Mouse (Mus musculus) hindbrain, embryonic 11.5 days (tissue): ENCODE measurements around the gene Tex9. TPM values are rescaled to one million over a fixed set of nuclear protein-coding genes. Genes with fewer than 3 reads are reported as not detected.
"Not testable (repeated sequence)": the region's sequence is repeated elsewhere in the genome, so short reads cannot be mapped to it uniquely, and the experiment has no call there.

Source experiments
- ATAC-seq: fragments of 200-750 bp; cut with Nextera tagmentation; 2 replicates; pipeline ENCODE4 v1.8.0; 2017; ENCODE audit warnings: mild to moderate bottlenecking, moderate TSS enrichment, moderate library complexity; ENCODE audit not compliant: low FRiP score
- DNase-seq: peaks from one replicate; pipeline ENCODE4 v3.0.0-alpha.2; 2015; ENCODE audit warnings: low spot score
- H3K27ac ChIP-seq: fragments of 300-500 bp; sonication (generic); 2 replicates; pipeline ENCODE4 v1.5.1; 2014; ENCODE audit warnings: mild to moderate bottlenecking, low read depth, low read length
- H3K27me3 ChIP-seq: fragments of 300-500 bp; sonication (generic); 2 replicates; pipeline ENCODE4 v1.6.1; 2014; ENCODE audit warnings: mild to moderate bottlenecking, low read length, moderate library complexity, mixed read lengths; ENCODE audit not compliant: control insufficient read depth, insufficient read depth
- H3K36me3 ChIP-seq: fragments of 300-500 bp; sonication (generic); 2 replicates; pipeline ENCODE4 v1.6.1; 2014; ENCODE audit warnings: mild to moderate bottlenecking, low read length, moderate library complexity, mixed read lengths; ENCODE audit not compliant: control insufficient read depth, insufficient read depth
- H3K4me1 ChIP-seq: fragments of 300-500 bp; sonication (generic); replicated peaks from 2 replicates; pipeline ENCODE4 v1.6.1; 2014; ENCODE audit warnings: low read length, mixed read lengths; ENCODE audit not compliant: control insufficient read depth, insufficient read depth
- H3K4me2 ChIP-seq: fragments of 300-500 bp; sonication (generic); replicated peaks from 2 replicates; pipeline ENCODE4 v1.6.1; 2014; ENCODE audit warnings: mild to moderate bottlenecking, low read depth, low read length
- H3K4me3 ChIP-seq: fragments of 300-500 bp; sonication (generic); 2 replicates; pipeline ENCODE4 v1.5.1; 2014; ENCODE audit warnings: low read depth, low read length
- H3K9ac ChIP-seq: fragments of 300-500 bp; sonication (generic); 2 replicates; pipeline ENCODE4 v1.6.1; 2014; ENCODE audit warnings: low read depth, low read length
- H3K9me3 ChIP-seq: fragments of 300-500 bp; sonication (generic); 2 replicates; pipeline ENCODE4 v1.6.1; 2016; ENCODE audit warnings: low read length; ENCODE audit not compliant: control insufficient read depth
- WGBS: fragments of 180-500 bp; shearing (Covaris S2); extraction: QIAGEN DNeasy Blood & Tissue Kit; methylation state at CpG from one replicate; pipeline ENCODE4 v1.1.7; 2014; 5-methylcytosine and 5-hydroxymethylcytosine counted together
- polyA plus RNA-seq: library from polyadenylated mRNA; unstranded; fragments of >200 nt; fragmentation: Nextera tagmentation; extraction: Ambion mirVana; gene quantifications from 2 replicates; pipeline ENCODE4 v1.2.1, GENCODE M21; 2014

Gene Tex9
- polyA plus RNA-seq, 1 experiment from 2014 or later, result 75.3 TPM

DNA sequence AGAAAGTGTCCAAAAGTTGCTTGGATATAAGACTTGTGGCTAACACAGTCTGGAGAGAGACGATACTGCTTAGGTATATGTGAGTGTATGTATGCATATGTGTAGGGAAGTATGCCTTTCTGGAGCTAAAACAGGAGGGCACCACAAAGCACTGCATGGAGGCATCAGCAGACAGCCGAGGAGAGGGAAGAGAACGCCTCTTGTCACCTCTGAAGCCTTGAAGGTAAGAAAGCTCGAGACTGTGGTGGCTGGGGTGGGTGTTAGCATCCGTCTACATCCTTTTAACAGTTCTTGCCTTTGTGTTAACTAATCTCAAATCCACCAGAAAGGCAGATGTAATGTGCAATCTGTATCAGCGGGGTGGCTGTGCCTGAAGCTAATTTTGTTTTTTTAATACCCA, 88.6 kb downstream of the Tex9 start:
- DNase-seq, result no peak
- no peak overlapping the region for H3K27ac ChIP-seq
- ATAC-seq, result no peak
- H3K9me3 ChIP-seq, result no peaks in the 10 kb centered on the region
- no peak overlapping the region for H3K4me2 ChIP-seq
- 79% methylated on average over 6 of the region's 6 CpGs for WGBS
- no peaks in the 10 kb centered on the region for H3K4me1 ChIP-seq
- H3K27me3 ChIP-seq, result no peaks in the 10 kb centered on the region
- no peak overlapping the region for H3K4me3 ChIP-seq
- H3K9ac ChIP-seq, result no peak overlapping the region
- H3K36me3 ChIP-seq, result no peaks in the 10 kb centered on the region

DNA sequence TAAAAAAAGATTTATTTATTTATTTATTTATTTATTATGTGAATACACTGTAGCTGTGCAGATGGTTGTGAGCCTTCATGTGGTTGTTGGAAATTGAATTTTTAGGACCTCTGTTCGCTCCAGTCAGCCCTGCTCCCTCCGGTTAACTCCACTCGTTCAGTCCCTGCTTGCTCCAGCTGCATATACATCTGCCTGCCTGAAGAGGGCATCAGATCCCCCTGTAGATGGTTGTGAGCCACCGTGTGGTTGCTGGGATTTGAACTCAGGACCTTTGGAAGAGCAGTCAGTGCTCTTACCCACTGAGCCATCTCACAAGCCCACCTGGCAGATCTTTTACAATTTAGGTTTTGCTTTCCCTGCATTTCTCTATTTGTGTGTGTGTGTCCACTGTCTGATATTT, 90.2 kb downstream of the Tex9 start:
- not testable (repeated sequence) for H3K4me2 ChIP-seq, ATAC-seq, H3K27ac ChIP-seq, H3K9me3 ChIP-seq, DNase-seq, H3K27me3 ChIP-seq, H3K4me1 ChIP-seq, H3K36me3 ChIP-seq, H3K9ac ChIP-seq, H3K4me3 ChIP-seq
- 78% methylated on average over 4 of the region's 4 CpGs for WGBS

Other genes starting within 250 kb of the Tex9 start
- 60.6 and 77.6 TPM in 2 replicates for gene Zfp280d, start 217.4 kb downstream of the Tex9 start, polyA plus RNA-seq
- gene Mns1, start 54.2 kb downstream of the Tex9 start, polyA plus RNA-seq, result 45.6 and 49.5 TPM in 2 replicates
- gene Rfx7, start 40.0 kb upstream of the Tex9 start, polyA plus RNA-seq, result 23.1 and 26.4 TPM in 2 replicates
- 708 and 779 TPM in 2 replicates for gene Nedd4, start 170.1 kb upstream of the Tex9 start, polyA plus RNA-seq